Mouse (Mus musculus): ENCODE results near the gene Capn11. TPM values are rescaled to one million over a fixed set of nuclear protein-coding genes. Genes with fewer than 3 reads are reported as not detected.

Gene Capn11
- polyA plus RNA-seq, 1 experiment from 2014 or later: 0.34 TPM

DNA sequence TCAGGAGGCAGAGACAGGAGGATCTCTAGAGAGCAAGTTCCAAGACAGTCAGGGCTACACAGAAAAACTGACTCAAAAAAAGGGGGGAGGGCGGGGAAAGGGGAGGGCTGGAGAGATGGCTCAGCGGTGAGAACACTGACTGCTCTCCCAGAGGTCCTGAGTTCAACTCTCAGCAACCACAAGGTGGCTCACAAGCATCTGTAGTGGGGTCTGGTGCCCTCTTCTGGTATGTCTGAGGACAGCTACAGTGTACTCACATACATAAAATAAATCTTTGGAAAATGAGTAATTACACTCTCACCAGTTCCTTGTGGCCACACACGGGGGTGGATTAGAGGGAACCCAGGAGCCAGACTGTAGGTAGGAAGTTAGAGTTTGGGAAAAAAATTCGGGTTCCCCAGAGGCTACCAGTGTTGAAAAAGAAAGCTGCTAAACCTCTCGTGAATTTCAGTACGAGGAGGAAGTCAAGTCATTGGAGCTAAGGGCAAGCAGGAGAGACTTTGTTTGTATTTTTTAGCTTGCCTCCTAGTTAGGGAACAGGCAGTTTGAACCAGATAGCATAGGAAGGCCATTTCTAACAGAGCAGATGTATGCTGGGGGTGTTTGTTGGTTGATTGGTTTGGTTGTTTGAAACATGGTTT is 76.3 kb downstream of the Capn11 start:
- Histone ChIP-seq H3K9ac (no peak overlapping the region), H3K4me2 (replicated peaks) (no peak overlapping the region), H3K4me3 (replicated peaks) (no peak overlapping the region), H3K4me1 (replicated peaks) (peaks cover 25% of the 10 kb centered on the region), H3K36me3 (peaks cover 5% of the 10 kb centered on the region; the same call in 1 of the 2 replicates), H3K27ac (no peak overlapping the region), H3K9me3 (no peaks in the 10 kb centered on the region), H3K27me3 (replicated peaks) (no peaks in the 10 kb centered on the region)
- no peak for ATAC-seq
- WGBS: 71% methylated on average over 6 of the region's 6 CpGs

DNA sequence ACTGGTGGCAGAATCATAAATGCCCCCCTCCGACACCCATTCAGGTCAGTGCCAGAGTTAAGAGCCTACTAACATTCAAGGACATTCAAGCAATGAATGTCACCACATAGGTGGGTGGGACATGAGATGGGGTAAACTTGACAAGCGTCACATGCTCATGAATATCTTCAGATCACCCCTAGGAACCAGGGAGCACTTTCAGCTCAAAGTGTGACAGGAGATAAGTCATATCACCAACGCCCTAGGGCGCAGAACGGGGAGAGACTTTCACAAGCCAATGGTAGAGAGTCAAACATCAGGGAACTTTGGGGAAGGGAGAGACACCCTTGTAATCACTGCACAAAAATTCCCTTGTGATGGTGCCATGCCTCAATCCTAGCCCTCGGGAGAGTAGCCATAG is 76.9 kb downstream of the Capn11 start:
- H3K4me2 ChIP-seq (replicated peaks): no peak overlapping the region
- peaks cover 25% of the 10 kb centered on the region for H3K4me1 ChIP-seq (replicated peaks)
- H3K27me3 ChIP-seq (replicated peaks): no peaks in the 10 kb centered on the region
- H3K9ac ChIP-seq: no peak overlapping the region
- no peak overlapping the region for H3K27ac ChIP-seq
- H3K4me3 ChIP-seq (replicated peaks): no peak overlapping the region
- no peak for ATAC-seq
- 94% methylated on average over 6 of the region's 6 CpGs for WGBS
- H3K36me3 ChIP-seq: peaks cover 4% of the 10 kb centered on the region; the same call in 1 of the 2 replicates
- no peaks in the 10 kb centered on the region for H3K9me3 ChIP-seq

DNA sequence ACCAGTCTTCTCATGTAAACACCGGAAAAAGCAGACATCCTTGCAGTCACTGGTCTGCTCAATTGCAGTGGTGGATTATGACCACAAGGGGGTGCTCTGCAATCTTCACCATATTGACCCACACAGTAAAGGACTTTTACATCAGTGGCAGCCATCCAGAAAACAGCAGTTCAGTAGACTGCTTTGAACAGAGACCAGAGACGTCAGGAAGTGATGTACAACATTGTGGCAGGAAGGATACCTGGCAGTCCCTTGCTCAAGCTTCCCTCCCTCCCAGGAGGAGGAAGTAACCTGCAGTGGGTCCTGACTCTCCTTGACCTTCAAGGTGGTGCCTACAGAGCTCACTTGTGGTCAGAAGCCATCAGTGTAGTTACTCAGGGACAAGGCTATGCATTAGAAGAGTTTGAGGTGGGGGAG is 77.5 kb downstream of the Capn11 start:
- no peak overlapping the region for H3K4me3 ChIP-seq (replicated peaks)
- H3K27ac ChIP-seq: no peak overlapping the region; the same call in 1 of the 2 replicates
- H3K9me3 ChIP-seq: no peaks in the 10 kb centered on the region
- no peaks in the 10 kb centered on the region for H3K27me3 ChIP-seq (replicated peaks)
- H3K36me3 ChIP-seq: no peaks in the 10 kb centered on the region
- 11% methylated on average over 2 of the region's 2 CpGs for WGBS
- H3K4me2 ChIP-seq (replicated peaks): no peak overlapping the region
- no peak overlapping the region for H3K9ac ChIP-seq
- ATAC-seq: 0 out of 2 replicates have a peak, but pooled peaks have one; percentile 29
- H3K4me1 ChIP-seq (replicated peaks): peaks cover 25% of the 10 kb centered on the region

DNA sequence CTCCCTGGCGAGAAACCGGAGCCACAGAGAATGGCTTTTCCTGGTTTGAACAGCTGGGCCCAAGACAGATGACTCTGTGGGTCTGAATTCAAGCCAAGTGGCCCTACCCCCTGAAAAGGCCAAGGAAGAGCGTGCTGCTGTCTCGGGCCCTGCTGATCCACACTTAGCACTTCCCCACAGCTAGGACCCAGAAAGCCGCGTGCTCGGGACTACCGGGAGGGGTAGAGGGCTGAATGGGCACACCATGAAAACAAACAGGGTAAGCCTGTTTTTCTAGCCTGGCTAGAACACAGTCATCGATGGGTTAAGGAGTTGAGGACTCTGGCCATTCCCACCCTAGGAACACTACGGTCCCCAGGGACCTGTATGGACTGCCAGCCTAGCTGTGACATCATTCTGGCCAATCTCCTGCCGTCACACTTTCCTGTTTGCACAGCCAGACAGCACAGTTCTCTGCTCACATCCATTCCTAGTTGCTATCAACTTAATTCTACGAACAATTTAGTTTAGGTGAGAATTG is 78.1 kb downstream of the Capn11 start:
- H3K9ac ChIP-seq: no peak overlapping the region

More for the DNA sequence above, 78.1 kb downstream of the Capn11 start:
- peak overlapping the region; percentile 32; the same call in 1 of the 2 replicates for H3K27ac ChIP-seq
- H3K9me3 ChIP-seq: no peaks in the 10 kb centered on the region
- WGBS: 27% methylated on average over 12 of the region's 12 CpGs
- H3K27me3 ChIP-seq (replicated peaks): no peaks in the 10 kb centered on the region
- peaks cover 25% of the 10 kb centered on the region for H3K4me1 ChIP-seq (replicated peaks)
- ATAC-seq: peak; percentile 42
- no peaks in the 10 kb centered on the region for H3K36me3 ChIP-seq
- no peak overlapping the region for H3K4me3 ChIP-seq (replicated peaks)
- H3K4me2 ChIP-seq (replicated peaks): no peak overlapping the region; the same call in 1 of the 2 replicates

Other genes with a start within 250 kb of the Capn11 start
- gene Cdc5l, start 225.6 kb downstream of the Capn11 start, polyA plus RNA-seq (2015; fragmentation: Nextera tagmentation; extraction: Ambion mirVana): 54.1 and 63.4 TPM in 2 replicates
- gene Spats1, start 183.9 kb downstream of the Capn11 start, polyA plus RNA-seq (2015; fragmentation: Nextera tagmentation; extraction: Ambion mirVana): 0.11 and 0.43 TPM in 2 replicates
- 17.0 and 18.9 TPM in 2 replicates for gene Aars2, start 152.5 kb downstream of the Capn11 start, polyA plus RNA-seq (2015; fragmentation: Nextera tagmentation; extraction: Ambion mirVana)
- gene Tcte1, start 135.9 kb downstream of the Capn11 start, polyA plus RNA-seq (2015; fragmentation: Nextera tagmentation; extraction: Ambion mirVana): 0.13 and 0.33 TPM in 2 replicates
- 2.5 and 2.7 TPM in 2 replicates for gene Tmem151b, start 109.6 kb downstream of the Capn11 start, polyA plus RNA-seq (2015; fragmentation: Nextera tagmentation; extraction: Ambion mirVana)
- gene Nfkbie, start 103.6 kb downstream of the Capn11 start, polyA plus RNA-seq (2015; fragmentation: Nextera tagmentation; extraction: Ambion mirVana): 4.8 and 4.9 TPM in 2 replicates
- 124 and 128 TPM in 2 replicates for gene Slc35b2, start 95.5 kb downstream of the Capn11 start, polyA plus RNA-seq (2015; fragmentation: Nextera tagmentation; extraction: Ambion mirVana)
- 1,578 and 1,609 TPM in 2 replicates for gene Hsp90ab1, start 86.1 kb downstream of the Capn11 start, polyA plus RNA-seq (2015; fragmentation: Nextera tagmentation; extraction: Ambion mirVana)
- gene Slc29a1, start 59.7 kb downstream of the Capn11 start, polyA plus RNA-seq (2015; fragmentation: Nextera tagmentation; extraction: Ambion mirVana): 80.0 and 85.4 TPM in 2 replicates
- gene Mymx, start 57.2 kb downstream of the Capn11 start, polyA plus RNA-seq (2015; fragmentation: Nextera tagmentation; extraction: Ambion mirVana): 0.43 and 0.54 TPM in 2 replicates
- gene Mrpl14, start 27.0 kb upstream of the Capn11 start, polyA plus RNA-seq (2015; fragmentation: Nextera tagmentation; extraction: Ambion mirVana): 147 TPM in 2 replicates
- gene Tmem63b, start 27.6 kb upstream of the Capn11 start, polyA plus RNA-seq (2015; fragmentation: Nextera tagmentation; extraction: Ambion mirVana): 33.5 and 34.2 TPM in 2 replicates
- gene 1600014C23Rik, start 74.5 kb upstream of the Capn11 start, polyA plus RNA-seq (2015; fragmentation: Nextera tagmentation; extraction: Ambion mirVana): 0.52 TPM in 1 of 2 replicates, not detected in the other

Measured in intestine, embryonic 15.5 days (tissue).